Mouse (Mus musculus) gastrocnemius, postnatal 10 days (tissue): ENCODE data around the gene Bcap31. TPM values are rescaled to one million over a fixed set of nuclear protein-coding genes. Genes with fewer than 3 reads are reported as not detected.

Experiments
- total RNA-seq, 2 experiments: library from RNA; stranded (reverse); gene quantifications; 2 replicates each; pipeline ENCODE4 v1.2.3; 2021

Gene Bcap31
- total RNA-seq, 2 experiments from 2014 or later: 75.2 to 80.4 TPM

Other genes starting within 250 kb of the Bcap31 start
- 100 to 1,000 TPM; 303 to 408 TPM for gene Bgn, start 232.6 kb downstream of the Bcap31 start, total RNA-seq
- gene Atp2b3, start 213.1 kb downstream of the Bcap31 start, total RNA-seq: 1 to 10 TPM; 7.8 to 8.4 TPM
- gene Dusp9, start 76.8 kb downstream of the Bcap31 start, total RNA-seq: under 1 TPM; 0.09 to 0.11 TPM
- 10 to 100 TPM; 13.1 to 15.1 TPM for gene Pnck, start 56.1 kb downstream of the Bcap31 start, total RNA-seq
- gene Slc6a8, start 43.0 kb downstream of the Bcap31 start, total RNA-seq: 10 to 100 TPM; 48.5 to 50.7 TPM
- 10 to 100 TPM; 21.8 to 24.7 TPM for gene Abcd1, start 422 bp upstream of the Bcap31 start, total RNA-seq
- gene Plxnb3, start 40.9 kb upstream of the Bcap31 start, total RNA-seq: 1 to 10 TPM; 1.7 to 2.2 TPM
- gene Srpk3, start 58.2 kb upstream of the Bcap31 start, total RNA-seq: 100 to 1,000 TPM in 1 of 2 experiments, 10 to 100 TPM in 1; 88.6 to 116 TPM
- 100 to 1,000 TPM; 272 to 320 TPM for gene Idh3g, start 70.7 kb upstream of the Bcap31 start, total RNA-seq
- 100 to 1,000 TPM; 106 to 110 TPM for gene Ssr4, start 70.9 kb upstream of the Bcap31 start, total RNA-seq
- gene Pdzd4, start 108.8 kb upstream of the Bcap31 start, total RNA-seq: 1 to 10 TPM; 2.6 to 3.7 TPM
- not detected for gene Avpr2, start 175.9 kb upstream of the Bcap31 start, total RNA-seq
- gene L1cam, start 179.9 kb upstream of the Bcap31 start, total RNA-seq: 1 to 10 TPM; 1.9 to 2.9 TPM
- gene Arhgap4, start 205.7 kb upstream of the Bcap31 start, total RNA-seq: 1 to 10 TPM in 1 of 2 experiments, under 1 TPM in 1; 0.85 to 2.0 TPM
- 10 to 100 TPM; 68.7 to 73.5 TPM for gene Naa10, start 205.8 kb upstream of the Bcap31 start, total RNA-seq
- 1 to 10 TPM; 4.6 to 5.3 TPM for gene Renbp, start 214.7 kb upstream of the Bcap31 start, total RNA-seq